ENCODE assay signal across 19 mouse cellular contexts in the genomic region with DNA sequence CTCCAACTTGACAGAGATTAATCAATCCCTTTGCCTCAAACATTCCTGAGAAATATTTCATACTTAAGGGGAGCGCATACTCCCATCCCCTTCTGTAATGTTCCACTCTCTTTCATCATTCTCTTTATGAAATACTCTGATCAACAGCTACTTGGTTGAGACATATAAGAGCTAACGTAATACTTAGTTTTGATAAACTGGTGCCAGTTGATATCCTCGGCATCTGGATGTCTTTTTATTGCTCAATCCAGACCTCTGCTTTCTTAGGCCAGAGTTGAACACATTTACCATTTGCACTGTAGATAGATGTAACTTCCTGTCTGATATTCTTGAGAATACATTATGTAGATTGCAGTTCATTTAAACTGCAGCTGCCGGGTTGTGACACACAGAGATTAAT.
DNase-seq lines count a peak whose midpoint lies in the region; ATAC-seq lines count a peak whose summit lies in the region.
"Had no signal": no experiment of that assay in that cellular context is flagged by ENCODE, and none has a peak within 500 bp of the region (broad histone marks: within the 10 kb centered on the region; RNA-seq: fewer than 3 reads in every experiment).

No protein-coding gene starts in this region.

- intact Hi-C loops in heart, postnatal 36 days (cut with DNase I): no loop called here

- H3K9ac ChIP-seq in lung, embryonic 16.5 days (ENCODE audit: low read length): no peak overlapping the region
- H3K9ac ChIP-seq: embryonic facial prominence, embryonic 13.5 days; forebrain, embryonic 12.5 days; forebrain, postnatal 0 days; heart, embryonic 15.5 days; hindbrain, embryonic 12.5 days had no signal

- no peaks in the 10 kb centered on the region for H3K9me3 ChIP-seq in lung, embryonic 16.5 days (ENCODE audit: control insufficient read depth, low read length)
- H3K9me3 ChIP-seq: embryonic facial prominence, embryonic 13.5 days; forebrain, embryonic 12.5 days; heart, embryonic 15.5 days; hindbrain, embryonic 12.5 days had no signal

- no peaks in the 10 kb centered on the region for H3K4me1 ChIP-seq in lung, embryonic 16.5 days (replicated peaks; ENCODE audit: control insufficient read depth, insufficient read depth, low read length)
- H3K4me1 ChIP-seq: embryonic facial prominence, embryonic 13.5 days; forebrain, embryonic 12.5 days; heart, embryonic 15.5 days; hindbrain, embryonic 12.5 days had no signal

- no peaks in the 10 kb centered on the region for H3K36me3 ChIP-seq in lung, embryonic 16.5 days (ENCODE audit: control insufficient read depth, insufficient read depth, low read length)
- H3K36me3 ChIP-seq: embryonic facial prominence, embryonic 13.5 days; forebrain, embryonic 12.5 days; heart, embryonic 15.5 days; hindbrain, embryonic 12.5 days had no signal

- peak; percentile 1 for DNase-seq in heart, adult 8-10 months (ENCODE audit: low spot score)
- no peak for DNase-seq in heart, postnatal 36 days
- DNase-seq in lung, postnatal 14 days: no peak
- DNase-seq: adrenal gland, postnatal 14 days; cerebellum, adult 18-20 months; cerebellum, adult 9-11 months; cerebellum, postnatal 36 days; forebrain, postnatal 0 days; gastrocnemius, postnatal 14 days had no signal

- H3K27ac ChIP-seq in lung, embryonic 16.5 days (ENCODE audit: low read length): no peak overlapping the region
- H3K27ac ChIP-seq: embryonic facial prominence, embryonic 13.5 days; forebrain, embryonic 12.5 days; heart, embryonic 15.5 days; hindbrain, embryonic 12.5 days had no signal

- peak; percentile 79 for ATAC-seq in lung, embryonic 16.5 days (ENCODE audit: low read depth)
- ATAC-seq in granulocyte monocyte progenitor cell, adult 5-6 weeks (replicated peaks; ENCODE audit: poor library complexity, severe bottlenecking): peak; percentile 85
- ATAC-seq in megakaryocyte progenitor cell, adult 5-6 weeks (replicated peaks; ENCODE audit: poor library complexity): peak; percentile 88
- ATAC-seq: forebrain, postnatal 0 days; hindbrain, embryonic 16.5 days; inflammation-experienced regulatory T-cells, adult 6 months had no signal

- H3K4me2 ChIP-seq in lung, embryonic 16.5 days (ENCODE audit: low read depth, low read length): no peak overlapping the region
- H3K4me2 ChIP-seq: embryonic facial prominence, embryonic 13.5 days; forebrain, embryonic 12.5 days; heart, embryonic 11.5 days; heart, embryonic 15.5 days; hindbrain, embryonic 12.5 days had no signal

- no peak overlapping the region for H3K4me3 ChIP-seq in lung, embryonic 16.5 days (ENCODE audit: low read length)
- H3K4me3 ChIP-seq: embryonic facial prominence, embryonic 13.5 days; forebrain, embryonic 12.5 days; heart, embryonic 15.5 days; hindbrain, embryonic 12.5 days had no signal

- no peaks in the 10 kb centered on the region for H3K27me3 ChIP-seq in lung, embryonic 16.5 days (ENCODE audit: control insufficient read depth, insufficient read depth, low read depth, low read length)
- H3K27me3 ChIP-seq: embryonic facial prominence, embryonic 13.5 days; forebrain, embryonic 12.5 days; heart, embryonic 15.5 days; hindbrain, embryonic 12.5 days had no signal

- 48% methylated on average over 4 of the region's 4 CpGs for WGBS in lung, embryonic 16.5 days
